Mouse (Mus musculus): ENCODE measurements around the gene Morc2b.
"Not testable (repeated sequence)": the region's sequence is repeated elsewhere in the genome, so short reads cannot be mapped to it uniquely, and the experiment has no call there.

The Morc2b gene

GRCm38 (mm10) chr17:33139261-33139820, at the start of gene Morc2b:
TSS of gene Morc2b (minus strand) at chr17:33139683.
- no peak for DNase-seq (ENCODE audit: extremely low read depth, low read depth, low spot score)

GRCm38 (mm10) chr17:33168147-33168546, 28.7 kb upstream of the Morc2b start, which contains the start of gene Olfr55:
TSS of gene Olfr55 (plus strand) at chr17:33168447.
- not testable (repeated sequence) for DNase-seq (ENCODE audit: extremely low read depth, low read depth, low spot score)

- no peak for DNase-seq (ENCODE audit: extremely low read depth, low read depth, low spot score)
Measured at GRCm38 (mm10) chr17:33126257-33126656, 13.2 kb downstream of the Morc2b start.

- no peak for DNase-seq (ENCODE audit: extremely low read depth, low read depth, low spot score)
Measured at GRCm38 (mm10) chr17:33124546-33124945, 14.9 kb downstream of the Morc2b start.

- no peak for DNase-seq (ENCODE audit: extremely low read depth, low read depth, low spot score)
Measured at GRCm38 (mm10) chr17:33097396-33097795, 42.1 kb downstream of the Morc2b start.

GRCm38 (mm10) chr17:33092391-33093193, 46.9 kb downstream of the Morc2b start:
- no peak for DNase-seq (ENCODE audit: extremely low read depth, low read depth, low spot score)

GRCm38 (mm10) chr17:33091630-33092029, 47.9 kb downstream of the Morc2b start:
- no peak for DNase-seq (ENCODE audit: extremely low read depth, low read depth, low spot score)

- peak; percentile 47 for DNase-seq (ENCODE audit: extremely low read depth, low read depth, low spot score)
Measured at GRCm38 (mm10) chr17:33089220-33089949, 50.1 kb downstream of the Morc2b start, which contains the start of gene Zfp563. TSS of gene Zfp563 (plus strand) at chr17:33089310.

- no peak for DNase-seq (ENCODE audit: extremely low read depth, low read depth, low spot score)
Measured at GRCm38 (mm10) chr17:33067958-33068357, 71.5 kb downstream of the Morc2b start, which contains the start of gene 4921501E09Rik. TSS of gene 4921501E09Rik (minus strand) at chr17:33068058.

All from fat pad, adult 2 months (tissue).